Mouse (Mus musculus) bone marrow macrophage, adult 2 months (primary cell): ENCODE data around the gene Tmem238.

ENCODE experiments used
- CTCF ChIP-seq: IDR thresholded peaks from 2 replicates; pipeline ENCODE4 v1.5.1; 2012; ENCODE audit warnings: low read depth, mild to moderate bottlenecking, low read length, moderate library complexity
- POLR2A ChIP-seq: IDR thresholded peaks from 2 replicates; pipeline ENCODE4 v1.6.1; 2012; ENCODE audit warnings: mild to moderate bottlenecking, low read depth, low read length, borderline replicate concordance

DNA sequence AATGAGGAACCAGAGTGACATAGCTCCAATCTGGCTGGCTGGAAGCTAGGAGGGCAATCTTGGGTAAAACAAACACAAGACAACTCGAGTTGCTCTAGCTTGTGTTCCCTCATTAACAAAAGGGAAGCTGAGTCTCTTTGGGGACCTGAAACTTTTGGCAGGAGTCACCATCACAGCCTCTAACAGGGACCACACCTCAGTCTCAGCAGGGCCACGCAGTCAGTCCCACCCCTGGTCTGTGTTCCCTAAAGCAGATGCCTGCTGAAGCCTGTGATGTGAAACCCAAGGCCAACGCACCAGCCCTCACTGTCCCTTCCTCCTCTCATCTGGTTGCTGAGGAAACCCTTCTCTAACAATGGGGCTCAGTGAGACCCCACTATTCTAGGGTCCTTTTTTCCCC, 7.3 kb downstream of the Tmem238 start:
- TF ChIP-seq POLR2A (no peak), CTCF (no peak)
